Mouse (Mus musculus): Measurements from ENCODE around the gene Alk. TPM values are rescaled to one million over a fixed set of nuclear protein-coding genes. Genes with fewer than 3 reads are reported as not detected.

The Alk gene
- polyA plus RNA-seq, 1 experiment: not detected

GRCm38 (mm10) chr17:72274205-72274604, 330.2 kb downstream of the Alk start:
- Histone ChIP-seq H3K79me2 (ENCODE audit: control insufficient read depth, insufficient read depth) (no peaks in the 10 kb centered on the region), H3K79me3 (ENCODE audit: low read depth) (no peaks in the 10 kb centered on the region), H3K36me3 (ENCODE audit: control insufficient read depth, insufficient read depth) (no peaks in the 10 kb centered on the region), H3K27me3 (ENCODE audit: control insufficient read depth, insufficient read depth, insufficient read length) (no peaks in the 10 kb centered on the region), H3ac (ENCODE audit: control insufficient read depth, insufficient read length, low read depth) (no peak overlapping the region), H3K4me3 (ENCODE audit: insufficient read depth, poor library complexity, severe bottlenecking) (no peak overlapping the region)
- TF ChIP-seq USF1 (IDR thresholded peaks at IDR 0.05; ENCODE audit: low read depth) (no peak), CTCF (IDR thresholded peaks at IDR 0.05; ENCODE audit: control insufficient read depth, insufficient read depth, insufficient read length) (no peak), MYOD1 (IDR thresholded peaks at IDR 0.05; ENCODE audit: control insufficient read depth, insufficient read length, low read depth) (no peak), CEBPB (IDR thresholded peaks at IDR 0.05; ENCODE audit: low read depth) (no peak), MAX (IDR thresholded peaks at IDR 0.05) (no peak), MYOG (IDR thresholded peaks at IDR 0.05; ENCODE audit: control insufficient read depth, extremely low read depth, insufficient read length) (no peak), FOSL1 (IDR thresholded peaks at IDR 0.05; ENCODE audit: insufficient read depth, low read length, poor library complexity, severe bottlenecking) (no peak)

DNA sequence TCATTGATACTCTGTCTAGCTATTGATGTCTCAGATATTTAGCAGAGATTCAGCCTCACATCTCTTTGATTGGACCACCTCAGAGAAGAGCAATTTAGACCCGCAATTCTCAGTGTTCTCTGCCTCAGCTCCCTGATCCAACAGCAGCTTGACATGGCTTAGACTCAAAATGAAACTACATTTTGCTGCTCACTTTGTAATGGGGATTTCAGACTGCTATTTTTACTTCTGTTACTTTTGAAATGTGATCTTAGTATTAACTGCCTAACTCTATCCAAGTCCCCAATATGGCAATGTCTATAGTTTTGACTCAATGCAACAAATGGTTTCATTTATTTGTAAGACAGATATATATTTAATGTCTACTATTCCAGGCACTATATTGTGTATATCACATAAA, 332.8 kb downstream of the Alk start:
- H3K36me3 ChIP-seq (ENCODE audit: control insufficient read depth, insufficient read depth): no peaks in the 10 kb centered on the region
- H3K27me3 ChIP-seq (ENCODE audit: control insufficient read depth, insufficient read depth, insufficient read length): no peaks in the 10 kb centered on the region
- H3K79me2 ChIP-seq (ENCODE audit: control insufficient read depth, insufficient read depth): no peaks in the 10 kb centered on the region
- TF ChIP-seq FOSL1 (IDR thresholded peaks at IDR 0.05; ENCODE audit: insufficient read depth, low read length, poor library complexity, severe bottlenecking) (no peak), MYOD1 (IDR thresholded peaks at IDR 0.05; ENCODE audit: control insufficient read depth, insufficient read length, low read depth) (no peak), CEBPB (IDR thresholded peaks at IDR 0.05; ENCODE audit: low read depth) (no peak), MAX (IDR thresholded peaks at IDR 0.05) (no peak), CTCF (IDR thresholded peaks at IDR 0.05; ENCODE audit: control insufficient read depth, insufficient read depth, insufficient read length) (no peak), USF1 (IDR thresholded peaks at IDR 0.05; ENCODE audit: low read depth) (no peak), MYOG (IDR thresholded peaks at IDR 0.05; ENCODE audit: control insufficient read depth, extremely low read depth, insufficient read length) (no peak)
- H3K79me3 ChIP-seq (ENCODE audit: low read depth): no peaks in the 10 kb centered on the region
- H3ac ChIP-seq (ENCODE audit: control insufficient read depth, insufficient read length, low read depth): no peak overlapping the region
- H3K4me3 ChIP-seq (ENCODE audit: insufficient read depth, poor library complexity, severe bottlenecking): no peak overlapping the region

DNA sequence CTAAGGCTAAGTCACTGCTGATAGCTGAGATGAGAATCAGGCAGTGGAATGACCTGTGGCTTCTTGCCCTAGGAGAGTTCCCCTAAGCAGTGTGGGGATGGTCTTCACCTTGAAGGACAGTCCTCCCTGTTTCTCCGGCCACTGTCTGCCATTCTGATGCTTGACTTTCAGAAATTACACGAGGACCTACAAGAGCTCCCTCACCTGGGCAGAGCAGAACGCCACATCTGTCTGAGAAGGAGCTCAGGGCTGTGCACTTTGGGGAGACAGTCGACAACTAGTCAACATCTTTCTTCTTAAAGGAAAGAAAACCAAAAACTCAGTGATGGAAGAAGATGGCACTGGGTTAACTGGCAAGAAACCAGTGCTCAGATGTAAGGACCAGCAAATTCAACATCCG, 335.9 kb downstream of the Alk start:
- H3K79me3 ChIP-seq (ENCODE audit: low read depth): no peaks in the 10 kb centered on the region
- TF ChIP-seq CEBPB (IDR thresholded peaks at IDR 0.05; ENCODE audit: low read depth) (no peak), CTCF (IDR thresholded peaks at IDR 0.05; ENCODE audit: control insufficient read depth, insufficient read depth, insufficient read length) (no peak), USF1 (IDR thresholded peaks at IDR 0.05; ENCODE audit: low read depth) (no peak)
- H3K36me3 ChIP-seq (ENCODE audit: control insufficient read depth, insufficient read depth): no peaks in the 10 kb centered on the region
- no peaks in the 10 kb centered on the region for H3K79me2 ChIP-seq (ENCODE audit: control insufficient read depth, insufficient read depth)
- no peak overlapping the region for H3K4me3 ChIP-seq (ENCODE audit: insufficient read depth, poor library complexity, severe bottlenecking)
- H3K27me3 ChIP-seq (ENCODE audit: control insufficient read depth, insufficient read depth, insufficient read length): no peaks in the 10 kb centered on the region
- no peak overlapping the region for H3ac ChIP-seq (ENCODE audit: control insufficient read depth, insufficient read length, low read depth)

DNA sequence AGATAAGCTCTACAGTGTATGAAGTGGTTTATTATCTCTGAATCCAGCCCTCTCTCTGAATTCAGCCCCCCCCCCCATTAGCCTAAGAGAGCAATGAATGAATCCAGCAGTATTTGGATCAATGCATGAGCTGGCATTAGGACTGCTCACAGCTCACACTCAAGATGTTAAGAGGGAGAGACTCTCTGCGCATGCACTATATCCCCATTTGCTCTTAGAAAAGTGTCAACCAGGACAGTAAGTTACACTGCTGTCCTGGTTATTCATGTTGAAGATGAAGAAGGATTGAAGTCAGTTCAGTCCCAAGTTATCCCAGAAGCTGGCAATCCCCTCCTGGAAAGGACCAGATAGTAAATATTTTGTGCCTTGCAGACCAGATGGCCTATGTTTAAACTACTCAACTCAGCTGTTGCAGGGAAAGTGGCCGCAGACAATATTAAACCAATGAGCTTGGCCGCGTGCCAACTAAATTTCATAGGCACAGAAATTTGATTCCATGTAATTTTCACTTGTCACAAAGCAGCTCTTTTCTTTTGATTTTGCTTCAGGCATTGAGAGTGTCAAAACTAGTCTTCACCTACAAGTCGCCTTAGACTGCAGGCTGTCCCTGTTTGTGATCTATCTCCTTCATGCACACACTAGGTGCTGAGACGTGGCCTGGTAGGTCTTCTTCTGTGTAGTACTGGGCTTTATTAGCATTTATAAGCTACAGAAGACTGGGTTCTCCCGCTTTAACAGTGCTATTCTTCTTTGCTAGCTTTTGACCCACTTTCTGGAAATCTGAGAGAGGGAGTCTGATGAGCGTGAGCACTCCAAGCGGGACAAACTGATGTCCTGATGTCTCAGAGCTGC, 339.0 kb downstream of the Alk start:
- TF ChIP-seq CTCF (IDR thresholded peaks at IDR 0.05; ENCODE audit: control insufficient read depth, insufficient read depth, insufficient read length) (no peak), FOSL1 (IDR thresholded peaks at IDR 0.05; ENCODE audit: insufficient read depth, low read length, poor library complexity, severe bottlenecking) (no peak), MYOD1 (IDR thresholded peaks at IDR 0.05; ENCODE audit: control insufficient read depth, insufficient read length, low read depth) (no peak), MAX (IDR thresholded peaks at IDR 0.05) (no peak), USF1 (IDR thresholded peaks at IDR 0.05; ENCODE audit: low read depth) (no peak), CEBPB (IDR thresholded peaks at IDR 0.05; ENCODE audit: low read depth) (no peak), MYOG (IDR thresholded peaks at IDR 0.05; ENCODE audit: control insufficient read depth, extremely low read depth, insufficient read length) (no peak)
- H3K4me3 ChIP-seq (ENCODE audit: insufficient read depth, poor library complexity, severe bottlenecking): no peak overlapping the region
- H3K79me3 ChIP-seq (ENCODE audit: low read depth): no peaks in the 10 kb centered on the region
- H3K27me3 ChIP-seq (ENCODE audit: control insufficient read depth, insufficient read depth, insufficient read length): no peaks in the 10 kb centered on the region
- no peaks in the 10 kb centered on the region for H3K36me3 ChIP-seq (ENCODE audit: control insufficient read depth, insufficient read depth)
- no peaks in the 10 kb centered on the region for H3K79me2 ChIP-seq (ENCODE audit: control insufficient read depth, insufficient read depth)
- no peak overlapping the region for H3ac ChIP-seq (ENCODE audit: control insufficient read depth, insufficient read length, low read depth)

DNA sequence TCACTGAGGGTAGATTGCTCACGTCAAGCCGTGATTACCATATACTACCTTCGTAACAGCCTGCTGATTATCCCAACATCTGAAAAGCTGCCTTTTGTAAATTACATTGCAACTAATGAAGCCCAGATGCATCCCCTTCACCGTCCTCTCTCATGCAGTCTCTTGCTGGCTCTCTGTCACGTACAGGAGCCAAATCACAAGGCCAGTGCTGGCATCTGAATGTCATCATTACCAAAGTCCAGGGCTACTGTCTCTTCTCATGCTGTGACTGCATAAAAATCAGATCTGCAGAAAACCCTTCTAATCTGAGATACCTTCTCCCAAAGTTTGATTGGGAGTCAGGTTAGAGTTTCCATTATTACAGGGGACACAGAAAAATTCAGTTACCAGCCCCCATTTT, 351.0 kb downstream of the Alk start:
- H3K36me3 ChIP-seq (ENCODE audit: control insufficient read depth, insufficient read depth): no peaks in the 10 kb centered on the region
- no peaks in the 10 kb centered on the region for H3K27me3 ChIP-seq (ENCODE audit: control insufficient read depth, insufficient read depth, insufficient read length)
- H3K79me2 ChIP-seq (ENCODE audit: control insufficient read depth, insufficient read depth): no peaks in the 10 kb centered on the region
- H3K4me3 ChIP-seq (ENCODE audit: insufficient read depth, poor library complexity, severe bottlenecking): no peak overlapping the region
- TF ChIP-seq CEBPB (IDR thresholded peaks at IDR 0.05; ENCODE audit: low read depth): no peak
- H3ac ChIP-seq (ENCODE audit: control insufficient read depth, insufficient read length, low read depth): no peak overlapping the region
- H3K79me3 ChIP-seq (ENCODE audit: low read depth): no peaks in the 10 kb centered on the region

DNA sequence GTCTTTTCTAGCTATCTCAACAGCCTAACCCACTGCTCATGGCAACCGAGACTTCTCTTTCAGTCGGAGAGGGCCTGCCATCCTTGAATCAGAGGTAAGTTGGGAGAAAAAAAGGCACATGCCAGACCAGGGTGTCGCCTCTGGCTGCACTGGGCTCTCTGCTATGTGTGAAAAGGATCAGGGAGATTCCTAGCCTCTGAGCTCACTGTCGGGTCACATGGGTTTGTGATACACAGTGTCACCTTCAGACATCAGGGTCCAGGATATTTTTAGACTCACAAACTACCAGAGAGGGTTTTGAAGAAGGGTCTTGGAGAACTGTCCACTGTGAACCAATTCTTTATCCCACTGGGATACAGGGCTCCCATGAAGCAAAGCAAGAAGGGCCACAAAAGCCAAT, 352.9 kb downstream of the Alk start:
- no peaks in the 10 kb centered on the region for H3K27me3 ChIP-seq (ENCODE audit: control insufficient read depth, insufficient read depth, insufficient read length)
- no peak overlapping the region for H3ac ChIP-seq (ENCODE audit: control insufficient read depth, insufficient read length, low read depth)
- H3K36me3 ChIP-seq (ENCODE audit: control insufficient read depth, insufficient read depth): no peaks in the 10 kb centered on the region
- TF ChIP-seq CTCF (IDR thresholded peaks at IDR 0.05; ENCODE audit: control insufficient read depth, insufficient read depth, insufficient read length): no peak
- H3K79me3 ChIP-seq (ENCODE audit: low read depth): no peaks in the 10 kb centered on the region
- no peaks in the 10 kb centered on the region for H3K79me2 ChIP-seq (ENCODE audit: control insufficient read depth, insufficient read depth)
- no peak overlapping the region for H3K4me3 ChIP-seq (ENCODE audit: insufficient read depth, poor library complexity, severe bottlenecking)

Data from C2C12 (cell line).